Mouse (Mus musculus) liver, embryonic 14.5 days (tissue): ENCODE results near the gene Plscr5.

Experiments
- CTCF ChIP-seq: IDR thresholded peaks from 2 replicates; pipeline ENCODE4 v1.5.1; 2016; ENCODE audit warnings: antibody characterized with exemption, low read depth, control low read depth
- EP300 ChIP-seq: IDR thresholded peaks from 2 replicates; pipeline ENCODE4 v1.6.1; 2016; ENCODE audit warnings: antibody characterized with exemption, low read depth

- no peak for TF ChIP-seq CTCF
- no peak for TF ChIP-seq EP300
These were observed 34.1 kb downstream of the Plscr5 start for GRCm38 (mm10) chr9:92226795-92227194.
